Comparison of ENCODE assay signal across 9 mouse cellular contexts in genomic region chr5:44306769-44307557, GRCm38 (mm10).
DNase-seq lines count a peak whose midpoint lies in the region; ATAC-seq lines count a peak whose summit lies in the region.
"Had no signal": no experiment of that assay in that cellular context is flagged by ENCODE, and none has a peak within 500 bp of the region (broad histone marks: within the 10 kb centered on the region; RNA-seq: fewer than 3 reads in every experiment).

No protein-coding gene starts in this region.

- no peak overlapping the region for H3K9ac ChIP-seq in kidney, embryonic 15.5 days
- H3K9ac ChIP-seq in limb, embryonic 11.5 days (ENCODE audit: low read length), result no peak overlapping the region

- peak overlapping the region; percentile 30 for H3K4me2 ChIP-seq in kidney, embryonic 15.5 days
- no peak overlapping the region for H3K4me2 ChIP-seq in limb, embryonic 11.5 days (ENCODE audit: low read depth, severe bottlenecking)

- no peaks in the 10 kb centered on the region for H3K36me3 ChIP-seq in kidney, embryonic 15.5 days
- no peaks in the 10 kb centered on the region for H3K36me3 ChIP-seq in limb, embryonic 11.5 days (ENCODE audit: control insufficient read depth, insufficient read depth, low read length)

- no peak overlapping the region for H3K4me3 ChIP-seq in kidney, embryonic 15.5 days (replicated peaks)
- H3K4me3 ChIP-seq in limb, embryonic 11.5 days (ENCODE audit: low read depth, low read length), result no peak overlapping the region

- 21% methylated on average over 16 of the region's 16 CpGs for WGBS in kidney, embryonic 15.5 days
- WGBS in limb, embryonic 11.5 days, result 18% methylated on average over 16 of the region's 16 CpGs

- H3K27me3 ChIP-seq in kidney, embryonic 15.5 days, result 0 out of 2 replicates have a peak, but pooled peaks cover 3% of the 10 kb centered on the region
- H3K27me3 ChIP-seq in limb, embryonic 11.5 days (ENCODE audit: control insufficient read depth, insufficient read depth, low read length), result no peaks in the 10 kb centered on the region

- no peaks in the 10 kb centered on the region for H3K9me3 ChIP-seq in kidney, embryonic 15.5 days (replicated peaks)
- H3K9me3 ChIP-seq in limb, embryonic 11.5 days (ENCODE audit: control insufficient read depth, low read length), result no peaks in the 10 kb centered on the region

- no peak overlapping the region; the same call in 1 of the 2 replicates for H3K27ac ChIP-seq in kidney, embryonic 15.5 days
- no peak overlapping the region for H3K27ac ChIP-seq in limb, embryonic 11.5 days (replicated peaks; ENCODE audit: low read depth, low read length)

- peak; percentile 2 for DNase-seq in adrenal gland, adult 2 months
- no peak for DNase-seq in adrenal gland, adult 8-10 months
- DNase-seq in kidney, postnatal 14 days, result no peak
- peak; percentile 32 for DNase-seq in embryo, embryonic 11 days
- peak; percentile 20 for DNase-seq in limb, embryonic 11.5 days (ENCODE audit: low spot score)
- no peak for DNase-seq in cerebellum, adult 9-10 months
- no peak for DNase-seq in left cerebral cortex, adult 8-10 months (ENCODE audit: low spot score in 2 of 2)

- ATAC-seq in kidney, embryonic 15.5 days (replicated peaks; ENCODE audit: low FRiP score), result peak; percentile 36; the same call in 1 of the 2 replicates
- no peak for ATAC-seq in limb, embryonic 11.5 days (ENCODE audit: insufficient number of reproducible peaks, low FRiP score, low TSS enrichment, low read depth)
- ATAC-seq: lung, postnatal 0 days had no signal

- peaks cover 16% of the 10 kb centered on the region; the same call in 1 of the 2 replicates for H3K4me1 ChIP-seq in kidney, embryonic 15.5 days
- H3K4me1 ChIP-seq in limb, embryonic 11.5 days (ENCODE audit: control insufficient read depth, insufficient read depth, low read length), result 0 out of 2 replicates have a peak, but pooled peaks cover 2% of the 10 kb centered on the region

Comparison
In these comparisons a context has a peak if more than half of its experiments do, and no peak if none do; other contexts are left out.
1. DNase-seq: peak in adrenal gland, adult 2 months (single experiment), embryo, embryonic 11 days (single experiment) and limb, embryonic 11.5 days (single experiment); none in adrenal gland, adult 8-10 months (single experiment), kidney, postnatal 14 days (single experiment), cerebellum, adult 9-10 months (single experiment) and left cerebral cortex, adult 8-10 months (0 of 2).